Mouse (Mus musculus) megakaryocyte, embryonic 14.5 days (primary cell): ENCODE data around the gene Snrk.

Experiments used
- FLI1 ChIP-seq: IDR thresholded peaks from 2 replicates; pipeline ENCODE4 v1.6.1; 2012; ENCODE audit warnings: low read length, inconsistent platforms, mixed read lengths
- GATA1 ChIP-seq: IDR thresholded peaks from 3 replicates; pipeline ENCODE4 v1.6.1; 2012; ENCODE audit warnings: mixed read lengths, low read length, inconsistent platforms, borderline replicate concordance

GRCm38 (mm10) chr9:122204508-122204907, 87.4 kb downstream of the Snrk start:
- TF ChIP-seq GATA1 (no peak), FLI1 (no peak)
